Mouse (Mus musculus) lung, embryonic 16.5 days (tissue): Measurements from ENCODE around the gene Tmem30c. TPM values are rescaled to one million over a fixed set of nuclear protein-coding genes. Genes with fewer than 3 reads are reported as not detected.

Experiments
- ATAC-seq: fragments of 200-750 bp; cut with Nextera tagmentation; 2 replicates; pipeline ENCODE4 v1.8.0; 2017; ENCODE audit warnings: low read depth, mild to moderate bottlenecking, moderate library complexity
- H3K27ac ChIP-seq: fragments of 300-500 bp; sonication (generic); 2 replicates; pipeline ENCODE4 v1.5.1; 2014; ENCODE audit warnings: mild to moderate bottlenecking, control low read depth, low read length
- H3K27me3 ChIP-seq: fragments of 300-500 bp; sonication (generic); 2 replicates; pipeline ENCODE4 v1.6.1; 2014; ENCODE audit warnings: low read depth, low read length, mixed read lengths; ENCODE audit not compliant: control insufficient read depth, insufficient read depth
- H3K36me3 ChIP-seq: fragments of 300-500 bp; sonication (generic); 2 replicates; pipeline ENCODE4 v1.6.1; 2014; ENCODE audit warnings: low read length; ENCODE audit not compliant: control insufficient read depth, insufficient read depth
- H3K4me1 ChIP-seq: fragments of 300-500 bp; sonication (generic); replicated peaks from 2 replicates; pipeline ENCODE4 v1.6.1; 2014; ENCODE audit warnings: low read length, mixed read lengths; ENCODE audit not compliant: control insufficient read depth, insufficient read depth
- H3K4me2 ChIP-seq: fragments of 300-500 bp; sonication (generic); 2 replicates; pipeline ENCODE4 v1.6.1; 2014; ENCODE audit warnings: low read depth, low read length, control low read depth
- H3K4me3 ChIP-seq: fragments of 300-500 bp; sonication (generic); 2 replicates; pipeline ENCODE4 v1.5.1; 2014; ENCODE audit warnings: mild to moderate bottlenecking, low read length, control low read depth
- H3K9ac ChIP-seq: fragments of 300-500 bp; sonication (generic); 2 replicates; pipeline ENCODE4 v1.6.1; 2014; ENCODE audit warnings: low read length, control low read depth
- H3K9me3 ChIP-seq: fragments of 300-500 bp; sonication (generic); 2 replicates; pipeline ENCODE4 v1.6.1; 2016; ENCODE audit warnings: low read length; ENCODE audit not compliant: control insufficient read depth
- whole genome bisulfite sequencing: fragments of 180-500 bp; shearing (Covaris S2); extraction: QIAGEN DNeasy Blood & Tissue Kit; methylation state at CpG from one replicate; pipeline ENCODE4 v1.1.7; 2014; 5-methylcytosine and 5-hydroxymethylcytosine counted together
- polyA plus RNA-seq: library from polyadenylated mRNA; unstranded; fragments of >200 nt; fragmentation: Nextera tagmentation; extraction: Ambion mirVana; gene quantifications from 2 replicates; pipeline ENCODE4 v1.2.1, GENCODE M21; 2015

Gene Tmem30c
- polyA plus RNA-seq, 1 experiment from 2014 or later, result 0.13 TPM

DNA sequence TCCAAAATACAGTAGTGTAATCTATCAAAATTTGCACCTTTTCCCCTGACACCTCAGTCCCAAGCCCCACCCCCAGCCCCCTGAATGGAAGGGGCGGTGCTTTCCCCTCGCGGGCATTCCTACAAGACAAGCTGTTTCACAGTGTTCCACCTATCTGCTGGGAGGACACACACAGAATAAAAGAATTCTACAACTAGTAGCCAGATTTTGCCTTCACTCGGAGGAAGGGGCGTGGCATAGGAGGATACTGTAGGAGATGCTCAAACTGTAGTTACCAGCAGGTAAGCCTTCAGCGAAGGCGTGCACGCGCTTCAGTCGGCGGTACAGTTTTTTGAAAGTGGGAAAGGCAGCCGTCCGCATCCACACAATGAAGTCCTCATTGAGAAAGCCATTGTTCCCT is 22.9 kb downstream of the Tmem30c start:
- H3K9me3 ChIP-seq, result no peaks in the 10 kb centered on the region; the same call in 1 of the 2 replicates
- no peaks in the 10 kb centered on the region for H3K27me3 ChIP-seq
- 90% methylated on average over 13 of the region's 13 CpGs for WGBS
- no peaks in the 10 kb centered on the region for H3K4me1 ChIP-seq
- no peak overlapping the region for H3K4me2 ChIP-seq
- ATAC-seq, result no peak
- no peak overlapping the region for H3K27ac ChIP-seq
- no peak overlapping the region for H3K9ac ChIP-seq
- no peaks in the 10 kb centered on the region for H3K36me3 ChIP-seq
- no peak overlapping the region for H3K4me3 ChIP-seq

DNA sequence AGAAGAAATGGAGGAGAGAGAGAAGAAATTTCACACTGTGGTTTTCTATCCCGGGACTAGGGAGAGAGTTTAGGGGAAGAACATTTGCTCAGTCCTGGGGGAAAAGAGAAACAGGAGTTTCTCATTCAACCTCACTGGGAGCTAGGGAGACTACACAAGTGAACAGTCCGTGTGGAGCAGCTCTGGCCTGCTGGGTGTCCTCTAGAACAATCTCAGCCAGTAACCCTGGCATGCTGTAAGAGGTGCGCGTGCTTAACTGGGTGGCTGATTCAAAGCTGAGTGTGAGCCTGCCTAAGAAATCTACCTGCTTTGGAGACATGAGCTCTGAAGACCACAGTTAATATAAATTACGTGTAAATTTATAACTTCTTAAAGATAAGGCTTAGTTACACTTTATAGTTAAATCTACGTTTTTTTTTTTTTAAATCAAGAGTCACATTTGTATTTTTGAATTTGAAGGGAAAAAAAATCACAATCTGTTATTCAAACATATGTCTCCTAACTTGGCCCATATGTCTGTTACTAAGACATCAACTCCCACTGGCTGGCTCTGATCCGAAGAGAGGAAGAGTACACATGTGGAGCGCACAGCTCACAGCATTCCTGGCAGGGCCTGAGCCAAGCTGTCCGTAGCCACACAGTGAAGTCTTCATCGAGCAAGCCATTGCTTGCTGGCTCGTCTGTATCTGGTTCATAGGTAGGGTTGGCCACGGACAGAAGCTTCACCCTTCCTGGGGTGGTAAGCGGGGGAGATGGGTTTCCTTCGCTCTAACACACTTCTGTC is 24.4 kb downstream of the Tmem30c start:
- H3K4me1 ChIP-seq, result no peaks in the 10 kb centered on the region
- 78% methylated on average over 14 of the region's 14 CpGs for WGBS
- no peak overlapping the region for H3K27ac ChIP-seq
- no peak overlapping the region for H3K4me2 ChIP-seq
- no peak overlapping the region for H3K9ac ChIP-seq
- no peaks in the 10 kb centered on the region for H3K27me3 ChIP-seq
- no peak for ATAC-seq
- H3K4me3 ChIP-seq, result no peak overlapping the region
- no peaks in the 10 kb centered on the region for H3K36me3 ChIP-seq
- H3K9me3 ChIP-seq, result no peaks in the 10 kb centered on the region; the same call in 1 of the 2 replicates

DNA sequence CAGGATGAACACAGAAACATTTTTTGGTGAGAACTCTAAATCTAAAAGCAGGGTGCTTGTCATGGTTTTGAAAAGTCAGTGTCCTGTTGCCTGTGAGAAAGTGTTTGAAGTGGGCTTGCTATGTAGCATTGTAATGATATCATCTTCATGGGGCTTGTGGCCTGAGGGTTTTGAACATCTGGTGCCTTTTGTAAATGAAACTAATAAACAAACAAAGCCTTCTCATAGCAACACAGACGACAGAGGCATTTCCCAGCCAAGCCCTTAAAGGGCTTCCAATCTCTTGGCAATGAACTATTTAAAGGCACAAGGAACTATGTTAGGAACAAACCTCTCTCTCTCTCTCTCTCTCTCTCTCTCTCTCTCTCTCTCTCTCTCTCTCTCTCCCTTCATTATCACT is 25.6 kb downstream of the Tmem30c start:
- Histone ChIP-seq H3K9me3 (no peaks in the 10 kb centered on the region; the same call in 1 of the 2 replicates), H3K27ac (peak overlapping the region; percentile 43), H3K36me3 (no peaks in the 10 kb centered on the region), H3K9ac (no peak overlapping the region), H3K4me2 (no peak overlapping the region), H3K4me3 (no peak overlapping the region), H3K27me3 (no peaks in the 10 kb centered on the region), H3K4me1 (no peaks in the 10 kb centered on the region)
- WGBS, result 5% methylated on average over 1 of the region's 1 CpGs
- ATAC-seq, result peak; percentile 73

DNA sequence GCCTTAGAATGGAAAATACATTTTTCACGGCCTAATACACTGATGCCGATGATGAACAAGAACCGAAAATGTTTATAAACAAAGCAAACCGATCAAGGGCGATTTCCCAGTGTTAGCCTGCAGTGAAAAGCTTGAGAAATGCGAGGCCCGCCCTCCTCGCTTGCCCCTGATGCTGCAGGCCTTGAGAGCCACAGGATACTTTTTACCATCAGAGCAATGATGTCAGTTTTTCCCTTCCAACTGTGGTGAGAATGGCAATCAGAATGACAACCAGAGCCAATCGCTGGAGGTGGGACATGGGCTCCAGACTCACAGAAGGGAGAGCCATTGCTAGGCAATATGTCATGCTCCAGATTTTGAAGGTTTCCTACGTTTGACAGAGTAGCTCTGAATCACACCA is 32.5 kb downstream of the Tmem30c start:
- no peaks in the 10 kb centered on the region for H3K36me3 ChIP-seq
- 77% methylated on average over 10 of the region's 10 CpGs for WGBS
- ATAC-seq, result no peak

DNA sequence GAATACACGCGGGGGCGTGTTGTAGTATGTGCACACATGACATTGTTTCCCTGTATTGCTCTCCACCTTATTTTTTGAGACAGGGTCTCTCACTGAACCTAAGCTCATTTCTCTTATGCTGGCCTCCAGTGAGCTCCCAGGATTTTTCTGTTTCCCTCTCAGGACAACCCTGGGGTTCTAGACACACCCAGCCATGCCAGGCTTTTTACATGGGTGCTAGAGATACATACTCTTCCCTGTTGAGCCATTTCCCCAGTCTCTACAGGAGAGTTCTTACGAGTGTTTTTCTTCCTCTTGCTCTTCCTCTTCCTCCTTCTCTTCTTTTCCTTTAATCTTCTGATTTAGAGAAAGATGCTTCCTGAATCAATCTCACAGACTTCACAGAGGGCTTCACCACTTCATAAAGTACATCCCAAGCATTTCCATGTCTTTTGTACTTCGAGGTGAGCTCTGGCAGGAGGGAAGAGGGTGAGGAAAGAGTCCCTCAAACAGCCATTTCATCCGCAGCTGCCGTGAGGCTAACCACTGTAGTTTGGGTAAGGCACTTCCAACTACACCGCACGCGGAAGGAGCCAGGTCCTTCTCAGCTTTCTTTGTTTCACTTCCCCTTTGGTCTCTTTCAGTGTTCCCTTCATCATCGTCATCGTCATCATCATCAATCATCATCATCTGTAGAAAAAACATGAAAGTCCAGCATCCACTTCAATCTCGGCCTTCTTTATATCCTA is 33.1 kb downstream of the Tmem30c start:
- ATAC-seq, result no peak
- WGBS, result 79% methylated on average over 13 of the region's 13 CpGs
- no peaks in the 10 kb centered on the region for H3K27me3 ChIP-seq
- no peaks in the 10 kb centered on the region for H3K4me1 ChIP-seq
- H3K9ac ChIP-seq, result no peak overlapping the region
- no peak overlapping the region for H3K27ac ChIP-seq
- no peaks in the 10 kb centered on the region for H3K36me3 ChIP-seq
- H3K4me3 ChIP-seq, result no peak overlapping the region
- no peaks in the 10 kb centered on the region; the same call in 1 of the 2 replicates for H3K9me3 ChIP-seq
- H3K4me2 ChIP-seq, result no peak overlapping the region

More for the DNA sequence above, 32.5 kb downstream of the Tmem30c start:
- Histone ChIP-seq H3K4me3 (no peak overlapping the region), H3K27ac (no peak overlapping the region), H3K9ac (no peak overlapping the region), H3K4me1 (no peaks in the 10 kb centered on the region), H3K9me3 (no peaks in the 10 kb centered on the region; the same call in 1 of the 2 replicates), H3K4me2 (no peak overlapping the region), H3K27me3 (no peaks in the 10 kb centered on the region)

DNA sequence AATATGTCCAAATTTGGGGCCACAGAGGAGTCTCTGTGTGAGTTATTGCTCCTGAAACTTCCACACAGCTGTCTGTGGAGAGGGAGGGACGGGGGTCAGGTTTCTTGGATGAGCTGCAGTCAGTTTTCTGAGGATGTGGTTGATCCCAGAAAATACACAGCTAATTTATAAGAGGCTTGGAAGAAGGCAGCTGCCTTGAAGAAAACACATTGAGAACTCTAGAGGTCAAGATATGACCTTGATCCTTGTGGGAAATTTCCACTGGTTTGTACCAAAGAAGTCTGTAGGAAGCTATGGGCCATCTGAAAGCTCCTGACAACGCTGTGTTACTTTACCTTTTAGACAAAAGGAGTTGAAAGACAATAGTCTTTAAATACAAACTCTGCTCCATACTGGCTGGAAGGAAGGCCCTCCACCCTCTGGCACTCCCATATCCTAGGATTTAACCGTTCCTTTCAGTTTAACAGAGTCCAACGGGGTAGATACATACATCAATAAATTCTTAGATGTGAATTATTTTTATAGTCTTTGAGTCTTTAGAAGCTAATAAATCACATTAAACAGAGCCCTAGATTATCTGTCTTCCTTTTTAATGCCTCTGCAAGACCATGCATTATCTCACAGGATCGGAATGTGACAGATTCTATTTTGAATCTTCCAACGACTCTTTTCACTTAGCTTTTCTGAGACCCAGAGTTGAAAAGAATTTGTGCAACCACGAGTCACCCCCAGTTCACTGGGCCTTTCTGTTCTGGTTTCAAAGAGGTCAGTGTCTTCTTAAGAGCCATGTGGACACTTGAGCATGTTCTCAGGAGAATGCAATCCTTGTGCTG is 40.9 kb downstream of the Tmem30c start:
- Histone ChIP-seq H3K9ac (no peak overlapping the region), H3K4me1 (peaks cover 3% of the 10 kb centered on the region; the same call in 1 of the 2 replicates), H3K27ac (peak overlapping the region; percentile 61), H3K9me3 (peaks cover 3% of the 10 kb centered on the region; the same call in 1 of the 2 replicates), H3K4me3 (no peak overlapping the region), H3K27me3 (no peaks in the 10 kb centered on the region), H3K36me3 (no peaks in the 10 kb centered on the region), H3K4me2 (no peak overlapping the region)
- WGBS, result 28% methylated on average over 7 of the region's 7 CpGs
- ATAC-seq, result peak; percentile 71

DNA sequence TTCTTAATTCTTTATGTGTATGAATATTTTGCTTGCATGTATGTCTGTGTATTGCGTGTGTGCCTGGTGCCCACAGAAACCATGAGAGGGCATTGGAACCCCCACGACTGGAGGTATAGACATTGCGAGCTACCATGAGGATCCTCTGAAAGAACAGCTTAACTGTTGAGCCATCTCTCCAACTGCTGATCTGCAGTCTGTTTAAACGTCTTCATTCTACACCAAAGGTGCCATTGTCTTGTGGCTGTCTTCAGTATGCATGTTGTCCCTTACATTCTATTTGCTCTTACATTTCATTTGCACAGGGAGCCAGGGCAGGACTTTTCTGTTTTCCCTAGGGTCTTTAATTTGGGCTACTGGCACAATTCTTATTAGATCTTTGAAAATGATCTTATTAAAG is 41.7 kb downstream of the Tmem30c start:
- no peak overlapping the region for H3K9ac ChIP-seq
- H3K36me3 ChIP-seq, result no peaks in the 10 kb centered on the region
- peaks cover 3% of the 10 kb centered on the region; the same call in 1 of the 2 replicates for H3K4me1 ChIP-seq
- H3K4me3 ChIP-seq, result no peak overlapping the region
- H3K27ac ChIP-seq, result peak overlapping the region; percentile 61
- H3K27me3 ChIP-seq, result no peaks in the 10 kb centered on the region
- H3K9me3 ChIP-seq, result peaks cover 3% of the 10 kb centered on the region; the same call in 1 of the 2 replicates
- WGBS, result 86% methylated on average over 4 of the region's 4 CpGs
- no peak for ATAC-seq
- H3K4me2 ChIP-seq, result no peak overlapping the region

DNA sequence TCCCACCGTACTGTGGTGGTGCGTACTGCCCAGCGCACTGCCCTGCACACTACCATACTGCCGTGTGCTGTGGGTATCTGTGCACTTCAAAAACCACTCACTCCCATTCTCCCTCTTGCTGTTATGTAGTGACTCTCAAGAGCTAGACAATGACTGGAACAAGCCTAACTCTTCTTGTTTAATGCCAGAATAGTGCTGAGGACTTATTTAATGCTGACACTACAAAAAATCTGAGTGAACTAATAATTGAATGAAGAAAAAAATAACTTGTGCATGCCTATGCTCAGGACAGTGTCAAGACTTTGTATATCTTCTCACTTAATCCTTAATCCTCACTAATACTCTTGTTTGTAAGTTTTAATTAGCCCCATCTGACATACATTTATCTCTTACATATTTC is 45.2 kb downstream of the Tmem30c start:
- ATAC-seq, result no peak
- Histone ChIP-seq H3K36me3 (no peaks in the 10 kb centered on the region), H3K4me1 (peaks cover 3% of the 10 kb centered on the region; the same call in 1 of the 2 replicates), H3K9me3 (peaks cover 3% of the 10 kb centered on the region; the same call in 1 of the 2 replicates), H3K9ac (no peak overlapping the region), H3K4me3 (no peak overlapping the region), H3K27me3 (no peaks in the 10 kb centered on the region), H3K27ac (no peak overlapping the region), H3K4me2 (no peak overlapping the region)
- 80% methylated on average over 4 of the region's 4 CpGs for WGBS
